Mouse (Mus musculus) G1E (cell line): ENCODE measurements around the gene Gemin4. TPM values are rescaled to one million over a fixed set of nuclear protein-coding genes. Genes with fewer than 3 reads are reported as not detected.

Experiments used
- ATAC-seq: 2 replicates; pipeline ENCODE4 v1.8.0; 2016; ENCODE audit warnings: mild to moderate bottlenecking; ENCODE audit not compliant: insufficient number of reproducible peaks, poor library complexity, low FRiP score, severe bottlenecking; ENCODE audit errors: extremely low read depth
- DNase-seq: peaks from one replicate; pipeline ENCODE4 v3.0.0; 2012; ENCODE audit warnings: low spot score
- H3K27me3 ChIP-seq: 2 replicates; pipeline ENCODE4 v1.6.1; 2012; ENCODE audit warnings: mild to moderate bottlenecking, low read length, inconsistent platforms; ENCODE audit not compliant: insufficient read depth
- H3K36me3 ChIP-seq: replicated peaks from 2 replicates; pipeline ENCODE3; 2012; ENCODE audit warnings: mild to moderate bottlenecking, inconsistent platforms
- H3K4me1 ChIP-seq: 2 replicates; pipeline ENCODE4 v1.6.1; 2012; ENCODE audit warnings: low read depth, low read length, inconsistent platforms, mixed read lengths; ENCODE audit not compliant: insufficient read depth
- H3K4me3 ChIP-seq: 2 replicates; pipeline ENCODE4 v1.5.1; 2012; ENCODE audit warnings: low read depth, mild to moderate bottlenecking, inconsistent platforms, low read length, moderate library complexity, mixed read lengths
- H3K9me3 ChIP-seq: replicated peaks from 2 replicates; pipeline ENCODE4 v1.6.1; 2012; ENCODE audit warnings: inconsistent platforms
- CTCF ChIP-seq: IDR thresholded peaks from 2 replicates; pipeline ENCODE4 v1.5.1; 2012; ENCODE audit warnings: low read depth, low read length, inconsistent platforms, mixed read lengths
- GATA1 ChIP-seq: IDR thresholded peaks from 2 replicates; pipeline ENCODE4 v1.6.1; 2012; ENCODE audit warnings: borderline replicate concordance, low read length, inconsistent platforms, mixed read lengths
- GATA2 ChIP-seq: IDR thresholded peaks from 2 replicates; pipeline ENCODE4 v1.6.1; 2012; ENCODE audit warnings: low read depth, low read length, inconsistent platforms, borderline replicate concordance
- POLR2AphosphoS5 ChIP-seq: IDR thresholded peaks from 2 replicates; pipeline ENCODE4 v1.6.1; 2012; ENCODE audit warnings: low read depth, low read length, inconsistent platforms; ENCODE audit not compliant: insufficient replicate concordance
- TAL1 ChIP-seq: conservative IDR thresholded peaks from 2 replicates; pipeline ENCODE4 v1.6.1; 2012; ENCODE audit warnings: low read depth, low read length, inconsistent platforms, mixed read lengths
- polyA plus RNA-seq: library from polyadenylated mRNA; stranded (reverse); fragments of >175 nt; gene quantifications from 2 replicates; pipeline ENCODE4 v1.2.3, GENCODE M21; 2012
- total RNA-seq, 2 experiments: library from RNA; stranded (forward) in 1 of 2; stranded (reverse) in 1 of 2; fragments of 200-1000 nt in 1 of 2; fragments of >200 nt in 1 of 2; fragmentation: Nextera tagmentation in 1 of 2; gene quantifications; 2 replicates each; pipeline ENCODE4 v1.2.3; 2014 to 2017

Gene Gemin4
- total RNA-seq (2014; fragmentation: Nextera tagmentation), result 21.9 and 26.4 TPM in 2 replicates
- total RNA-seq (2017), result 19.1 and 20.7 TPM in 2 replicates
- polyA plus RNA-seq, result 4.2 and 4.7 TPM in 2 replicates

DNA sequence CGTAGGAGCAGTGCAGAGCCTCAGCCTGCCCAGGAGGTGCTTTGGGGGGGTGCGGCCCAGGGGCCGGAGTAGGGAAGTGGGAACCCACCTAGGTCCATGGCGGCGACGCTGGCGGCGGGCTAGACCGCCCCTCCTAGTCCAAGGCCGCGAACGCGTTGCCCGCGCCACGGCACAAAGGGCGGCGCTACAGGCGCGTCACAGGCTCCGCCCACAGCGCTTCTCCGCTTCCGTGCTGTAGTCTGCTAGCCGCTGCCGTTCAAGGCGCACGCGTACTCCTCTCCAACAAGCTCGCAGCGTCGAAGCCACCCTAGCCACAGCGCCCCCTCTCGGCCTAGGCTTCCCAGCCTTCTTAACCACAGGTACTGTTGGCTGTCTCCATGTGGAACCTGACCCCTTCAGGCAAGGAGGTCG is at the start of gene Gemin4, which contains the start of gene Dbil5:
Gene Gemin4 (minus strand): TSS at position 275 of the 411 bp plus-strand sequence.
Gene Dbil5 (plus strand): TSS at position 219 of the 411 bp plus-strand sequence.
- H3K36me3 ChIP-seq, result peaks cover 78% of the 10 kb centered on the region
- DNase-seq (peak; percentile 85), ATAC-seq (peak; percentile 95)
- H3K9me3 ChIP-seq, result no peaks in the 10 kb centered on the region
- TF ChIP-seq POLR2AphosphoS5 (no peak), GATA1 (no peak), GATA2 (no peak), CTCF (peak; percentile 81)
- H3K4me1 ChIP-seq, result peaks cover 39% of the 10 kb centered on the region
- H3K27me3 ChIP-seq, result no peaks in the 10 kb centered on the region
- H3K4me3 ChIP-seq, result peak within 1 kb of the TSS; percentile 88

DNA sequence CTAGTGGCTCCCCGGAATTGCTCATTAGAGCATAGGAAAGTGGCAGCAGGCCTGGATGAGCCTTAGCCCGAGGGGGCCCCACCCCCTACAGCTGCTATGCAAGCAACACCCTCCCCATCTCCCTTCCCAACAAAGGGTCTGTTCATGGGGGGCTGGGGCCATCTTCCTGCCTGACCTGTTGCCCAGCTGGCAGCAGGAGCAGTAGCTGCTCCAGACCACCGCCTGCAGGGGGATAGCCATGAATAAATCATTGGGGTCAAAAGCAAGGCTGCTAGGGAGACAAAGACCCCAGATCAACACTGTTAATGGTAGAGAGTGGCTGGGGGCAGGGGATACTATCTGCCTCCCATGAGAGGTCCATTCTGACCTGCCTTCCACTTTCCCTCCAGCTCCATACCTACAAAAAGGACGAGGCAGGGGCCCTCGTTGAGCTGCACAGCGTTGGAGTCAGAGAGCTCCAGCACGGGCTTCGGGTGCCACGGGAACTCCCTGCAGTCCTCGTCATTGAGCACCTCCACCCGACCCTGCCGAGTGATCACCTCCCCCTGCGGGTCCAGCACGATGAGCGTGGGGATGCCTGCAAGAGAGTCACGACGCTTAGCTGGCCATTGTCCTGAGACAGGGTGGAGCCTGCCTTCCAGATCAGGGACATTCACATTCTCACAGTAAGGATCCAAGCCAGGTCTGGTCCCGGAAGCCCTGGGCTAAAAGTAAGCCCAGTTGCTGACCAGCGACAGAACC is 45.3 kb upstream of the Gemin4 start:
- no peak for ATAC-seq
- TF ChIP-seq POLR2AphosphoS5, result no peak
- no peak for TF ChIP-seq GATA2
- TF ChIP-seq CTCF, result no peak
- TF ChIP-seq TAL1, result no peak
- TF ChIP-seq GATA1, result no peak
- H3K4me3 ChIP-seq, result no peak overlapping the region

DNA sequence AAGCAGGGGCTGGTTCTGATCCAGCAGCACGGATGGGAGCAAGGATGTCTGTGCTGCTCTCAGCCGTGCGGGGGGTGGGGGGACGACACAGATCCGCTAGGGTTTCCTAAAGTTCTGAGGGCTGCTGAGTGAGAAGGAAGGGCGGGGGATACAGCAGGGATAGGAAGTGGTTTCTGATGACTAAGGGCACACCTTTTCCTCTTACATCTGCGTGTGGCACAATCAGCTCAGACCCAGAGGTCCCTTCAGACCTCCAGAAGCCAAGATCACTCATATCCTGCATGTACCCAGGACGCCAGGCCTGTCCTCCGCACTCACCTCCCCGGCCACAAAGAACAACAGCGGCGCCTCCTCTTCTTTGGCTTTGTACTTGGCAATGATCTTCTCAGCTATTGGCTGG is 43.8 kb upstream of the Gemin4 start:
- H3K4me3 ChIP-seq, result no peak overlapping the region

More for the DNA sequence above, 45.3 kb upstream of the Gemin4 start:
- H3K9me3 ChIP-seq, result no peaks in the 10 kb centered on the region
- no peak for DNase-seq
- H3K27me3 ChIP-seq, result peaks cover 14% of the 10 kb centered on the region; the same call in 1 of the 2 replicates
- no peaks in the 10 kb centered on the region for H3K4me1 ChIP-seq
- peaks cover 16% of the 10 kb centered on the region for H3K36me3 ChIP-seq

DNA sequence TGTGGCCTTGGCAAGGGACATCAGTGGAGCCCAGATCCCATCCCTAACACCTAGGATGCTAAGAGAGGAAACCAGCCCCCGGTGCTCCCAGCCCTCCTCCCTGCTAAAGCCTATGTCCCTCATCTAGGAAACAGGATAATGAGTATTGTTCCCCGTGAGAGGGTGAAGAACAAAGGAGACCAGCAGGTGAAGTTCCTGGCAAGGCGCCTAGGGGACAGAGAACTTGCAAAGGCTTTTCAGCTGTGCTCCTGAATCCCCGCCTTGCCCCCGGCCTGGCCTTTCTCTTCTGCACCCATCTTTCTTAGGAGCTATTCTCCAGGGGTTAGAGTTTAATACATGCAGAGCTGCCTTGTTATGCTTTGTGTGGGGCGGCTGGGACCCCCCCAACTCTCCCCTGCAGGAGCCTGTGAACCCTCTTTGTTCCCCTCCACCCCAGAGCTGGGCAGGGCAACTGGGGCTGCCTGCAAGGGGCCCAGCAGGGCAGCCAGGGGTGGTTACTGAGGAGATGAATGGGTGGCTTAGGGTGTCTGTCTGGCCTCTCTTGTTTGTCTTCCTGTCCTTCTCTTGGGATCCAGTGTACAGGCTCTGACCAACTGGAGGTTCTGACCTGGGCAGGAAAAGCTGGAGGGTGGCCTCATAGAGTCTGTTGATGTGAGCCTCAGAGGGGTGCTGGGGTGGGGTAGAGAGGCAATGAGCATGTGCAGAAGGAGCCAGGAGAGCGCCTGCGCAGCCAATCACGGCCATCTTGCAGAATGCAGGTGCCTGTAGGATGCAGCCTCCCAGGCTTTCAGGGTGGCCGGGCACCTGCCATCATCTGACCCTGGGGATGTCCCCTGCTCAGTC is 43.0 kb upstream of the Gemin4 start:
- Histone ChIP-seq H3K36me3 (peaks cover 22% of the 10 kb centered on the region), H3K9me3 (no peaks in the 10 kb centered on the region), H3K27me3 (peaks cover 9% of the 10 kb centered on the region; the same call in 1 of the 2 replicates), H3K4me1 (no peaks in the 10 kb centered on the region), H3K4me3 (no peak overlapping the region)
- DNase-seq (no peak), ATAC-seq (no peak)
- TF ChIP-seq GATA2 (no peak), TAL1 (no peak), POLR2AphosphoS5 (no peak), GATA1 (no peak), CTCF (no peak)

More for the DNA sequence above, 43.8 kb upstream of the Gemin4 start:
- Histone ChIP-seq H3K9me3 (no peaks in the 10 kb centered on the region), H3K4me1 (no peaks in the 10 kb centered on the region), H3K27me3 (peaks cover 10% of the 10 kb centered on the region; the same call in 1 of the 2 replicates), H3K36me3 (peaks cover 18% of the 10 kb centered on the region)
- TF ChIP-seq GATA1 (no peak), GATA2 (no peak), POLR2AphosphoS5 (no peak), TAL1 (no peak)
- ATAC-seq (no peak), DNase-seq (no peak)

DNA sequence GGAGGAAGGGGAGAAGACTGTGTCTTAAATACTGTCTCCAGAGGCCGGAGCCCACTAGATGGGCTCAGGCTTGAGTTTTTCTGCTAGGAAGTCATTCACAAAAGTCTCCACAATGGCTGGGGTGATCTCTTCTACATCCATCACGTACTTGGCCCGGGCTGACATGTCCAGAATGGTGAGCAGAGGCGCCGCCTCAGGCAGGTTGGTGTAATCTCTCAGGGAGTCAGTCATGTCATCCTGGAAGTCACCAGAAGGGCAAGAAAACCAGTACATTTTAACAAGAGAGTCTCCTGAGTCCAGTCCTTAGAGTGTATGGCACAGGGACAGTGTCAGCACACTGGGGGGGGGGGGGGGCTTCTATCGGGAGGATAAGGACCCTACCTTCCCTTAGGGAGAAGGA is 41.0 kb upstream of the Gemin4 start:
- no peak for DNase-seq
- Histone ChIP-seq H3K4me1 (no peaks in the 10 kb centered on the region), H3K36me3 (peaks cover 38% of the 10 kb centered on the region), H3K9me3 (no peaks in the 10 kb centered on the region), H3K4me3 (no peak overlapping the region), H3K27me3 (peaks cover 9% of the 10 kb centered on the region; the same call in 1 of the 2 replicates)
- TF ChIP-seq CTCF, result no peak
- no peak for TF ChIP-seq GATA1
- TF ChIP-seq GATA2, result no peak
- no peak for TF ChIP-seq TAL1
- no peak for TF ChIP-seq POLR2AphosphoS5
- ATAC-seq, result no peak

DNA sequence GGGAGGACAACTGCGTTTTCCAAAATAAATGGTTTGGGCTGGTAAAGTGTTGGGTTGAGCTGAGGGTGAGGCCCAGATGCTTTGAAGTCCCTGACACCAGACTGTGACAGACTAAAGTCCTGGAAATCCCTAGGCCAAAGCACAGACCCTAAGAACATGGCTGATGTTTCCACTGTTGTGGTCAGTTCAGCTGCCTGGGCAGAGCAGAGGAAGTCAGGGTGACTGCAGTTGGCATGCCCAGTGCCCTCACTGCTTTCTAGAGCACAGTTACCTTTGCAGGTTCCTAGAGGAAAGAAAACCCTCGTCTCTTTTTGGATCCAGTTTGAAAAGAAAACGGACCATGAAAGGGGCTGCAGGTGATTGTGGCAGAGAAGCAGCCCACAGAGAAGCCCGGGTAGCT is 39.9 kb upstream of the Gemin4 start:
- H3K4me3 ChIP-seq, result no peak overlapping the region
- H3K36me3 ChIP-seq, result peaks cover 45% of the 10 kb centered on the region
- H3K27me3 ChIP-seq, result peaks cover 6% of the 10 kb centered on the region; the same call in 1 of the 2 replicates
- TF ChIP-seq TAL1 (no peak), GATA2 (no peak), POLR2AphosphoS5 (no peak), GATA1 (no peak), CTCF (no peak)
- DNase-seq (no peak), ATAC-seq (no peak)
- H3K9me3 ChIP-seq, result no peaks in the 10 kb centered on the region
- no peaks in the 10 kb centered on the region for H3K4me1 ChIP-seq
